Mouse (Mus musculus) telencephalon, adult 2 months (tissue): ENCODE measurements around the gene Gabbr2.

Experiments used
- DNase-seq: peaks from one replicate; pipeline ENCODE4 v3.0.0-alpha.2; 2011; ENCODE audit warnings: low read depth, low spot score

The Gabbr2 gene

DNA sequence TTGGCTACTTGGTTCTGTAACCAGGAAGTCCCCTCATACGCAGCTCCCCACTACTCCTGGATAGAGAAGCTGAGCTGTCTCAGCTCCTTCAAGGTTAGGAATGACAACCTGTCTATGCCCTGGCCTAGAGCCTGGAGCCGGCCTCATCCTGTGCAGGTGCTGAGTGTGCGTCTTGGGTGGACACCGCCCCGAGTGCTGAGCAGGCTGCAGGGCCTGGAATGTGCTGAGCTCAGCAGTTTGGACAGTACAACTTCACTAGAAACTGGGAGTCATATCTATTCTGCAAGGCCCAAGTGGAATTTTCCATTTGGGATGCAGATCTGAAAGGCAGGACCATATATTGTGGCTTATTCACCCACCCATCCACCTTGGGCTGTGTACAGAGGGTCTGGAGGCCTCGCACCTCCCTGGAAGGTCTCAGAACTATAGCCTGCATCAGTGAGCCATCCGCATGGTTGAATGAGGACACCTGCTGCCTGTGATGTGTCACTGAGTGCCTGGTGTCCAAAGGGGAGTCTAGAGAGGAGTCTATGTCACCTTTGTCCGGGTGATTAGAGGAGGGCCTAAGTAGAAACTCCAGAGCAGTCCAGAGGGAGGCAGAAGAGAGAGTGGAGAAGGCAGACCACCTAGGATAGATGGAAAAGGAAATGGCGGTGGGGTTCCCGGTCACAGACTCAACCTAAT lies 165.7 kb downstream of the Gabbr2 start:
- DNase-seq: no peak

GRCm38 (mm10) chr4:46823738-46824137 lies 167.9 kb downstream of the Gabbr2 start:
- no peak for DNase-seq

DNA sequence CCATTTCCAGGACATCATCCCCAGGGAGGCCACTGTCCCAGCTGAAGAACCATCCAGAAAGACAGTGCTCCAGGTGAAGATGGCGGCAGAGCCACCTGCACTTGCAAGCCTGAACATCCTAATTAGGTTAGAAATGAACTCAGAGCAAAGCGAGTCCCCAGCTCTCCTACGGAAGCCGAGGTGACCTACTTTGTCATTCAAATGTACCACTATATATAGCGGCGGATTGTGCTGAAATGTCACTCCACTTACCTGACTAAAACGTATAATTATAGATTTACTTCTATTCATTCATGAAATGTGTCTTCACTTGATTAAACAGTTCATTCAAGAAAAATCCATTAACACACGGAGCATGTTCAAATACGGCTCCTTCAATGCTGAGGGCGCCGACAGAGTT lies 170.0 kb downstream of the Gabbr2 start:
- DNase-seq: no peak

GRCm38 (mm10) chr4:46814954-46815353 lies 176.7 kb downstream of the Gabbr2 start:
- DNase-seq: no peak

- DNase-seq: no peak
Measured at GRCm38 (mm10) chr4:46814236-46814635, 177.4 kb downstream of the Gabbr2 start.

DNA sequence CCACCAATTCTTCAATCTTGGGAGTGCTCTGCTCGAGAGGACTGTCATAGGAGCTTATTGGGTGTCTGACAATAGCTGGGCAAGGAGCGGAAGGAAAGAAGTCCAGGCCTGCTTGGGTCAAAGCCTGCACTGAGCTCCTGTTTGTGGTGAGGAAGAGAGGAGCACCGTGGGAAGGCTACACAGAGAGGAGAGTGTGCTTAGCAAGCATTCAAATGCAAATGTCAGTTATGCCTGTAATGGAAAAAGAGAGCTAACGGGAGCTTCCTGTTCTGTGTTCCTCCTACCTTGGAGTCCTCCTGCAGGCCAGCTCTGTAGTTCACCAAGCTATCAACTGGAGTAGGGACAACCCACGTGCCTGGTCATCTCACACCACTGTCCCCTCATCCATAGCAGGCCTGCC lies 180.5 kb downstream of the Gabbr2 start:
- no peak for DNase-seq

GRCm38 (mm10) chr4:46806876-46807275 lies 184.8 kb downstream of the Gabbr2 start:
- DNase-seq: no peak

DNA sequence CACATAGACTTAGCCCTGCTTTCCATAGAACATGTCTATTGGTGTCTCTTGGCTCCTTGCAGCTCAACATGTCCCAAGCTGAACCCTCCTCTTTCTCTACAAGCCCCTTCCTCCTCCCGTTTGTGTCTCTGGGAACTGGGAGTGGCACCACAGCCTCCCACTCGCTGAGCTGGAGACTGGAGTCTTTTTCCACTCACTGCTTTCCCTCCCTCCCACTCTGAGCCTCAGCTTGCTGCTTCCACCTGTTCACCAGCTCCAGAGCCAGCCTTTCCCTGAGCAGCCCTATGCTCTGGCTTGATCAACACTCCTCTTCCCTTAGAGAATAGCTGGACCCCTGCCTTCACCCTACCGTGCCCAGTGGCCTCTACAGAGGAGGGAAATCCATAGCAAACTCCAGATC lies 185.8 kb downstream of the Gabbr2 start:
- DNase-seq: peak; percentile 91

DNA sequence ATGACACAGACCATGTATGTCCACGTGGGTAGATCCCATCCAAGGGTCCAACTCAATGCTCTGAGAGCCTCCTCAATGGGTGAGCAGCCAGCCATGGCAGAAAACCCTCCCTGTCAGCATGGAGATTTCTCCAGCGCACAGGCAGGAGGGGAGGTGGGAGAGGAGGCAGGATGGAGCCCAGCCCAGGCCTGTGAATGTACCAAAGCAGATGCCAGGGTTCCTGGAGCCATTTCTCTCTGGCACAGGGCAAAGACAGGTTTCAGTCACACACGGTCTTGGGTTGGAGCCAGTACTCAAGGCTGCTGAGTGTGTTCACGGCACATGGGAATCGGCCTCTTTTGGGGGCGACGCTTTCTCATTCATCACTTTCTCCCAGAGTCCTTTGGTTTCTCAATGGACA lies 189.3 kb downstream of the Gabbr2 start:
- DNase-seq: no peak

GRCm38 (mm10) chr4:46799904-46800303 lies 191.8 kb downstream of the Gabbr2 start:
- no peak for DNase-seq

DNA sequence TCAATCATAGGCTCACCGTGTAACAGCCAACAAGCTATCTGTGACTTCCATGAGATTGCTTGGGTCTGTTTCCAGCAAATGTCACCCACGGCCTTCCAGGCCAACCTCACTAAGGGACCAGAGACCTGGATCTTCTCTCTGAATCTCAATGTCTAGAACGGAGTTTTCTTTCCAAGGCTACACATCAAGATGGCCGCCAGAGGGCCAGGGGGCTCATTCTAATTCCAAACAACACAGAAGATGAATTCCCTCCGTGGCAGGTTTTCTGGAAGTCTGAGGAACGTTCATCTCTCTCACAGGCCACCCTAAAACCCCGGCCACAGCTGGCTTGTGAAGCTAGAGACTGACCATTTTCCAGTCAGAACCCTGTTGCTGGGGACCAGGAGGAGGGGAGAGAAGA lies 196.0 kb downstream of the Gabbr2 start:
- no peak for DNase-seq

- DNase-seq: peak; percentile 91
Measured at GRCm38 (mm10) chr4:46794583-46794982, 197.1 kb downstream of the Gabbr2 start.

DNA sequence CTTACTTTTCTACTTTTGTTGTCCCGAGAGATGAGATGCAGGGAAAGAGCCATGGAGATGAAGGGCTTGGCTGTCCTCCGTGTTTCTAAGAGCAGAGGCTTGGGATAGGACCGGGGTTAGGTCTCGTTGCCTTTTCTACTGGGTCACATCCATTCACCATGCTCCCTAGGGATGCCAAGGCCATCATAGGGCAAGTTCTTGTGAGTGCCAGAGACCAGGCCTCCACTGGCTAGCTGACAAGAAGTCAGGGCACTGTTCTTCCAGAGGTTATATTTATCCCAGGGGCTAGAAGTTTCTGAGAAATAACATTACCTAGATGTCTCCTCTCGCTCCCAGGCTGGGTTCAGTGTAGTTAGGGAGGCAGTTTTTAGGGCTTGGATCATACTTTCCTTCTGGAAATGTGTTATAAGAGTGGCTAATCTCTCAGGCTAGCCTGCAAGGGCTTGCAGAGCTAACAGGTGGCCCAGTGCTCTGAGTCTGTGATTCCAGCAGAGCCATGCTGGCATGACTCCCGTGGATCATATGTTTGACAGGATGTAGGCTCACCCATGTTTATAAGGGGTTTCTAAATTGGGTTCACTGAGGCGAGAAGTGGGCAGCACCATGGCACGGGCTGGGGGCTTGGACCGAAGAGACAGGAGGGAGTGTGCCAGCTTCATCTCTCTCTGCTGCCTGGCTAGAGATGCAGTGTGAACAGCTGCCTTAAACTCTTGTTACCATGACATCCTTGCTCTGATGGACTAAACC lies 199.2 kb downstream of the Gabbr2 start:
- DNase-seq: peak; percentile 85

GRCm38 (mm10) chr4:46791268-46791951 lies 200.3 kb downstream of the Gabbr2 start:
- no peak for DNase-seq

DNA sequence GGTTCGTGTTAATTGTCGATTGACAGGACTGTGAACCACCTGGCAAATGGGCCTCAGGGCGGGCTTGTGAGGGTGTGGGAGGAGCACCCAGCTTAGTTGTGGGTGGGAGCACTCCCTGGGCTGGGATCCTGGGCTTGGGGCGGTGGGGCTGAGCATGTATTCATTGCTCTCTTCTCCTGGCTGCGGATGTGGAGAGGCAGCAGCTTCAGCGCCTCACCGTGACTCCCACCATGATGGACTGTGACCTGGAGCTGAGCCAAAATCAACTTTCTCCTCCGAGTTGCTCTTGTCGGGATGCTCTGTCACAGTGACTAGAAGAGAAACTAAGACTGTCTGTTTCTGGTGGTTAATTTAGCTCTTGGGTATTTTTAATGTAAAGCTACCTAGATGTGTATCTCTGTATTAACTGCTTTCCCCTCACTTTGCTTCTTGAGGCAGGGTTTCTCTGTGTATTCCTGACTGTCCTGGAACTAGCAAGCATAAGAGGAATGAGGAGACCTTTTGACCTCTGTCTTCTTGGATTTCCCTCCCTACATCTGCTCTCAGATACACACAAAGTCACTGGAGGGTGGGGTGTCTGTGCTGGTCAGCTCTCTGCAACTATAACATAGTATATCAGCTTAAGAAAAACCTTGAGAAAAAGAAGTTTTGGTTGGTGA lies 200.9 kb downstream of the Gabbr2 start:
- DNase-seq: no peak

DNA sequence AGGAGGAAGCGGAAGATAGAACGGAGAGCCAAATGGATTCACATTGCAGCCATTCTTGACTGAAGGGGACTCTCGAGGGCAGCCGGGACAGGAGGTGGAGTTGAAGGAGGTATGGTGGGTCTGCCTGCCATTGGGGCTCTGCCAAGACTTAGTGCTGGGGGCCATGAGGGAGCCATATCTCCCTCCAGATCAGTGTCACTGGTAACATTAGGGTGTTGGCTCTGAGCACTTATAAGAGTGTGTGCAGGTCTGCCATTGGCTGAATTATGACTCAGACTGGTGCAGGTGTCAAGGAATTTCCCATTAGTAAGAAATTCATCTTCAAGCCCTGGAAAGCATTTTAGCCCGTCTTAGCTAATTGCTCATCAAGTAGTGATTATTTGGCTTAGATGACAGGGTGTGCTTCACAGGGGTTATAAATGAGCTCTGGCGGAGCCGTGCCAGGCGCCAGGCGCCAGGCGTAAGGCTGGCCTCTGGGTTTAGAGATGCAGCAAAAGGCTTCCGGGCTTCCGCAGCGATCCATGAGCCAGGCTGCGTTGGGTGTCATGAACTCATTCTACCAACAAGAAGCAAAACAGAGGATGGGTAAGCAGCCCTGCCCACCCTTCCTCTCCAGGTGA lies 207.1 kb downstream of the Gabbr2 start:
- no peak for DNase-seq

DNA sequence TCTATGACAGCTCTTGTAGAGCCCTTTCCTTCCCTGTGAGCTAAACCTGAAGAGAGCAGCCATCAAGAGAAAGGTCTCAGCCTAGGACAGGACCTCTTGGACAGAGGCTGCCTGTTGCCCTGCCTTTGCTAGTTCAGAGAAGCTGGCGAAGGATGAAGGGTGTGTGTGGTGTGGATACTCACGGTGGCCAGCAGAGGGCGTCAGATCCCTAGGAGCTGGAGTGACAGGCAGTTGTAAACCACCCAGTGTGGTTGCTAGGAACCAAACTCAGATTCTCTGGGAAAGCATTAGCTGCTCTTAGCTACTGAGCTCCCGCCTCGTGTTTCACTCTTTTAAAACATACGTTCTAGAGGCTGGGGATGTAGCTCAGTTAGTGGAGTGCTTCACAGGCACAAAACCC lies 210.6 kb downstream of the Gabbr2 start:
- no peak for DNase-seq

- DNase-seq: no peak
Measured at GRCm38 (mm10) chr4:46775959-46776358, 215.7 kb downstream of the Gabbr2 start.

- no peak for DNase-seq
Measured at GRCm38 (mm10) chr4:46774652-46775051, 217.0 kb downstream of the Gabbr2 start.

- DNase-seq: no peak
Measured at GRCm38 (mm10) chr4:46773243-46773642, 218.4 kb downstream of the Gabbr2 start.

DNA sequence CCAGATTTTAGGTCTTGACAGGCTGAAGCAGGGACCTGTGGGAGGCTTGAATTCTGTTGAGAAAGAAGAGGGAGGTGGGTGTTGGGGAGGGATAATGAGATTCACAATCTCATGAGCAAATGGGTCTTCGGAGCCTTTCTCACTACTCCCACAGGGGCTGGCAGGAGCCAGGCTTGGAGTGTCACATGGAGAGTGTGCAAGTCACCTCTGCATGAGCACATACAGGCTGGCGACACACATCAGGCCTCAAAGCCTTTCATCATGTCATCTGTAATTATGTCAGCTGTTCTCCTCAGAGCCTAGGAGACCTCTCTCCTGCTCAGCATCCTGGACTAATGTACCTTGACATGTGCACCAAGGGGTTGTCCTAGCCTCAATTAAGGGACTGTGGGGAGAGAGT lies 219.1 kb downstream of the Gabbr2 start:
- peak; percentile 76 for DNase-seq

DNA sequence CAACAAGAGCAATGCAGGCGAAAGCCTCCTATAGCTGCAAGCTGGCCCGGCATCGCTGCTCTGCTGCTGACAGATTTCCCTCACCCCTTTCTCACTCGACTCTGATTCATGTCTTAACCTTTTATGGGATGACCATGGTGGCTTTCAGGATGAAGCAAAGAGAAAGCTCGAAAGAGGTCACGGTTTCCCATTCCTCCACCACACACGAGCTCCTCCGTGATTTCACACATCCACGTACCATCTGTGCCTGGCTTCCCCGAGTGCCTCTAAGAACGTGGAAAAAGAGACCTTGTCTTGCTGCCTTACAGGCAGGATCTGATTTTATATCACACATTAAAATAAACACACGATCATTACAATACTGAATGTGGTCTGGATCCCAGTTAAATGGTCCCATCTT lies 220.6 kb downstream of the Gabbr2 start:
- peak; percentile 80 for DNase-seq
